Mouse (Mus musculus) intestine, embryonic 16.5 days (tissue): ENCODE results near the gene Ap2m1. TPM values are rescaled to one million over a fixed set of nuclear protein-coding genes. Genes with fewer than 3 reads are reported as not detected.

Experiments used
- ATAC-seq: fragments of 200-750 bp; cut with Nextera tagmentation; 2 replicates; pipeline ENCODE4 v1.8.0; 2017; ENCODE audit warnings: moderate TSS enrichment, moderate library complexity
- H3K27ac ChIP-seq: fragments of 300-500 bp; sonication (generic); 2 replicates; pipeline ENCODE4 v1.5.1; 2014; ENCODE audit warnings: mild to moderate bottlenecking, low read length
- H3K27me3 ChIP-seq: fragments of 300-500 bp; sonication (generic); replicated peaks from 2 replicates; pipeline ENCODE4 v1.6.1; 2014; ENCODE audit warnings: low read length, control low read depth, mixed read lengths; ENCODE audit not compliant: control insufficient read depth, insufficient read depth
- H3K36me3 ChIP-seq: fragments of 300-500 bp; sonication (generic); 2 replicates; pipeline ENCODE4 v1.6.1; 2014; ENCODE audit warnings: low read length, control low read depth; ENCODE audit not compliant: control insufficient read depth, insufficient read depth
- H3K4me1 ChIP-seq: fragments of 300-500 bp; sonication (generic); 2 replicates; pipeline ENCODE4 v1.6.1; 2014; ENCODE audit warnings: low read length, control low read depth, mixed read lengths; ENCODE audit not compliant: control insufficient read depth, insufficient read depth
- H3K4me2 ChIP-seq: fragments of 300-500 bp; sonication (generic); 2 replicates; pipeline ENCODE4 v1.6.1; 2014; ENCODE audit warnings: low read depth, low read length, control low read depth
- H3K4me3 ChIP-seq: fragments of 300-500 bp; sonication (generic); 2 replicates; pipeline ENCODE4 v1.5.1; 2014; ENCODE audit warnings: mild to moderate bottlenecking, low read length
- H3K9ac ChIP-seq: fragments of 300-500 bp; sonication (generic); 2 replicates; pipeline ENCODE4 v1.6.1; 2014; ENCODE audit warnings: low read depth, low read length
- H3K9me3 ChIP-seq: fragments of 300-500 bp; sonication (generic); 2 replicates; pipeline ENCODE4 v1.6.1; 2016; ENCODE audit warnings: low read length, control low read depth; ENCODE audit not compliant: control insufficient read depth
- WGBS: fragments of 180-500 bp; shearing (Covaris S2); extraction: QIAGEN DNeasy Blood & Tissue Kit; methylation state at CpG from one replicate; pipeline ENCODE4 v1.1.7; 2014; 5-methylcytosine and 5-hydroxymethylcytosine counted together
- polyA plus RNA-seq: library from polyadenylated mRNA; unstranded; fragments of >200 nt; fragmentation: Nextera tagmentation; extraction: Ambion mirVana; gene quantifications from 2 replicates; pipeline ENCODE4 v1.2.1, GENCODE M21; 2015

Gene Ap2m1
- polyA plus RNA-seq, 1 experiment from 2014 or later, result 681 TPM

GRCm38 (mm10) chr16:20557381-20557780 is 22.1 kb downstream of the Ap2m1 start:
- Histone ChIP-seq H3K36me3 (peaks cover 22% of the 10 kb centered on the region), H3K4me2 (no peak overlapping the region), H3K27me3 (no peaks in the 10 kb centered on the region), H3K9me3 (no peaks in the 10 kb centered on the region), H3K9ac (no peak overlapping the region), H3K4me1 (no peaks in the 10 kb centered on the region), H3K4me3 (no peak overlapping the region), H3K27ac (no peak overlapping the region)
- WGBS, result 57% methylated on average over 7 of the region's 7 CpGs
- ATAC-seq, result no peak

DNA sequence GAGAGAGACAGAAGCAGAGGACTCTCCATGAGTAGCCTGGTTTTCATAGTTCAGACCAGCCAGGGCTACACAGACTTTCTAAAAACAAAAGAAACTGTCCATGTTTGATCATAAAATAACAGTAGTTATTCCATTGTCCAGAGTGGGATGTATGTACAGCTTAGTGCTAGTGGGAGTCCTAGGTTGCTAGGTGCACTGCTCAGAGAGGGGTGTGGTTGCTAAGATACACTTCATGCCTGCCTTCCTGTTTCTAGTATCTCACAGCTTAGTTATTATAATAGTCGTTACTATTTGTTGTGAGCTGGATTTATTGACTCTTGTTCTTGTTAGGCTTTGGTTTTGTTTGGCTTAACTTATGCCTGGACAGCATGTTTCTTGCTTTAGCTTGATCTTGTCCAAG is 29.8 kb downstream of the Ap2m1 start:
- ATAC-seq, result no peak
- no peaks in the 10 kb centered on the region for H3K9me3 ChIP-seq

GRCm38 (mm10) chr16:20589366-20589938 is 54.2 kb downstream of the Ap2m1 start, which contains the start of gene Vwa5b2:
Gene Vwa5b2 (plus strand): TSS chr16:20589471.
- Histone ChIP-seq H3K4me3 (peak within 1 kb of the TSS; percentile 57), H3K9me3 (no peaks in the 10 kb centered on the region), H3K4me1 (peaks cover 22% of the 10 kb centered on the region), H3K27ac (no peak within 1 kb of the TSS), H3K27me3 (peaks cover 36% of the 10 kb centered on the region), H3K4me2 (peak within 1 kb of the TSS; percentile 95), H3K36me3 (no peaks in the 10 kb centered on the region), H3K9ac (peak within 1 kb of the TSS; percentile 60)
- ATAC-seq, result peak; percentile 24
- WGBS, result 2% methylated on average over 24 of the region's 24 CpGs

More for the DNA sequence above, 29.8 kb downstream of the Ap2m1 start:
- no peaks in the 10 kb centered on the region for H3K4me1 ChIP-seq
- no peak overlapping the region for H3K4me3 ChIP-seq
- no peak overlapping the region for H3K9ac ChIP-seq
- H3K27me3 ChIP-seq, result no peaks in the 10 kb centered on the region
- no peak overlapping the region for H3K4me2 ChIP-seq
- H3K27ac ChIP-seq, result no peak overlapping the region
- peaks cover 13% of the 10 kb centered on the region for H3K36me3 ChIP-seq
- WGBS, result 30% methylated on average over 1 of the region's 1 CpGs

- WGBS, result under 1% methylated on average over 36 of the region's 39 CpGs
- no peak overlapping the region for H3K27ac ChIP-seq
- H3K4me2 ChIP-seq, result peak overlapping the region; percentile 95
These were observed 54.8 kb downstream of the Ap2m1 start for GRCm38 (mm10) chr16:20589939-20590679.

GRCm38 (mm10) chr16:20590680-20591038 is 55.4 kb downstream of the Ap2m1 start:
- Histone ChIP-seq H3K9me3 (no peaks in the 10 kb centered on the region), H3K4me2 (peak overlapping the region; percentile 95), H3K9ac (0 out of 2 replicates have a peak overlapping the region, but pooled peaks have one; percentile 60), H3K36me3 (no peaks in the 10 kb centered on the region), H3K4me1 (peaks cover 22% of the 10 kb centered on the region), H3K27me3 (peaks cover 36% of the 10 kb centered on the region), H3K4me3 (peak overlapping the region; percentile 57), H3K27ac (no peak overlapping the region)
- WGBS, result 0% methylated on average over 13 of the region's 17 CpGs
- peak; percentile 32 for ATAC-seq

More at GRCm38 (mm10) chr16:20589939-20590679, 54.8 kb downstream of the Ap2m1 start:
- ATAC-seq, result peak; percentile 70
- peaks cover 22% of the 10 kb centered on the region for H3K4me1 ChIP-seq
- H3K9ac ChIP-seq, result peak overlapping the region; percentile 60
- H3K9me3 ChIP-seq, result no peaks in the 10 kb centered on the region
- peaks cover 36% of the 10 kb centered on the region for H3K27me3 ChIP-seq
- no peaks in the 10 kb centered on the region for H3K36me3 ChIP-seq
- peak overlapping the region; percentile 57 for H3K4me3 ChIP-seq

DNA sequence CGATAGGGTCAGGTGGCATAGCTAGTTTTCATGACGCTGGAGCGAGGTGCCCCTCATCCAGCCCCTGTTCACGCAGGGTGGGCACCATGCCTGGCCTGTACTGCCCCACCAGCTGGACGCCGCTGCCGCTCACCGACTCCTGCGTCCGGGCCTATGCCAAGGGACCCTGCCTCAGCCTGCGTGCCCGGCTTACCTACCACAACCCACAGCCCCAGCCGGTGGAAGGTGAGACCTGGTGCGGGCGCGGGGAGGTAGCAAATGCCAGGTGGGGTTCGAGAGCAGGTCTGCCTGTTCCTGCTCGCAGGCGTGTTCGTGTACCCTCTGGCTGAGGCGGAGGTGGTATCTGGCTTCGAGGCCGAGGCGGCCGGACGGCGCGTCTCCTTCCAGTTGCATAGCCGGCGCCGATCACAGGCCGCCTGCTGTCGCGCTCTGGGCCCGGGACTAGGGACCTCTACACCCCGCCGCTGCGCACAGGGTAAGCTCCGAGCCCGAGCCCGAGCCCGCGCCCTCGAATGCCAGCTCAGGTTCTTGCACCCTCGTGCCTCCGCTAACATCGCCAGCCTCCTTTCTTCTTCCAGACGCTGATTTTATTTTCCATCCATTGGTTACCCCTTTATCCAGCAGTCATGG is 55.9 kb downstream of the Ap2m1 start:
- 9% methylated on average over 48 of the region's 48 CpGs for WGBS
- Histone ChIP-seq H3K4me1 (peaks cover 22% of the 10 kb centered on the region), H3K9ac (0 out of 2 replicates have a peak overlapping the region, but pooled peaks have one; percentile 27), H3K27me3 (peaks cover 36% of the 10 kb centered on the region), H3K9me3 (no peaks in the 10 kb centered on the region), H3K4me3 (peak overlapping the region; percentile 57), H3K4me2 (peak overlapping the region; percentile 27; the same call in 1 of the 2 replicates), H3K36me3 (no peaks in the 10 kb centered on the region), H3K27ac (no peak overlapping the region)
- ATAC-seq, result no peak; the same call in 1 of the 2 replicates

Other genes starting within 250 kb of the Ap2m1 start
- gene Parl, start 233.1 kb upstream of the Ap2m1 start, polyA plus RNA-seq, result 86.4 and 91.6 TPM in 2 replicates
- not detected in 2 replicates for gene Cyp2ab1, start 210.1 kb upstream of the Ap2m1 start, polyA plus RNA-seq
- gene Abcc5, start 109.1 kb upstream of the Ap2m1 start, polyA plus RNA-seq, result 28.0 and 31.0 TPM in 2 replicates
- gene Eif2b5, start 36.7 kb upstream of the Ap2m1 start, polyA plus RNA-seq, result 90.0 and 93.7 TPM in 2 replicates
- 15.7 and 18.5 TPM in 2 replicates for gene Dvl3, start 18.5 kb upstream of the Ap2m1 start, polyA plus RNA-seq
- 64.8 and 67.7 TPM in 2 replicates for gene Abcf3, start 13.1 kb downstream of the Ap2m1 start, polyA plus RNA-seq
- gene Vwa5b2, start 54.0 kb downstream of the Ap2m1 start, polyA plus RNA-seq, result 5.5 and 5.6 TPM in 2 replicates
- gene Eef1akmt4, start 76.1 kb downstream of the Ap2m1 start, polyA plus RNA-seq, result 31.7 and 34.7 TPM in 2 replicates
- gene Gm49333, start 76.1 kb downstream of the Ap2m1 start, polyA plus RNA-seq, result not detected in 2 replicates
- gene Alg3, start 76.3 kb downstream of the Ap2m1 start, polyA plus RNA-seq, result 44.3 and 47.5 TPM in 2 replicates
- 0.38 and 0.40 TPM in 2 replicates for gene Camk2n2, start 85.8 kb downstream of the Ap2m1 start, polyA plus RNA-seq
- gene Ece2, start 94.3 kb downstream of the Ap2m1 start, polyA plus RNA-seq, result 1.7 TPM in 2 replicates
- gene Psmd2, start 116.2 kb downstream of the Ap2m1 start, polyA plus RNA-seq, result 276 and 309 TPM in 2 replicates
- 158 and 162 TPM in 2 replicates for gene Eif4g1, start 132.8 kb downstream of the Ap2m1 start, polyA plus RNA-seq
- gene Fam131a, start 157.8 kb downstream of the Ap2m1 start, polyA plus RNA-seq, result 6.2 and 6.8 TPM in 2 replicates
- 84.5 and 95.5 TPM in 2 replicates for gene Polr2h, start 182.2 kb downstream of the Ap2m1 start, polyA plus RNA-seq
- 12.0 and 13.1 TPM in 2 replicates for gene Clcn2, start 182.3 kb downstream of the Ap2m1 start, polyA plus RNA-seq
- gene Chrd, start 197.6 kb downstream of the Ap2m1 start, polyA plus RNA-seq, result 3.0 and 3.1 TPM in 2 replicates
- 2.6 and 2.9 TPM in 2 replicates for gene Thpo, start 199.0 kb downstream of the Ap2m1 start, polyA plus RNA-seq